Mouse (Mus musculus): Measurements from ENCODE around the gene Nav2. TPM values are rescaled to one million over a fixed set of nuclear protein-coding genes. Genes with fewer than 3 reads are reported as not detected.

Gene Nav2
- polyA plus RNA-seq, 1 experiment from 2014 or later, result 34.2 TPM

DNA sequence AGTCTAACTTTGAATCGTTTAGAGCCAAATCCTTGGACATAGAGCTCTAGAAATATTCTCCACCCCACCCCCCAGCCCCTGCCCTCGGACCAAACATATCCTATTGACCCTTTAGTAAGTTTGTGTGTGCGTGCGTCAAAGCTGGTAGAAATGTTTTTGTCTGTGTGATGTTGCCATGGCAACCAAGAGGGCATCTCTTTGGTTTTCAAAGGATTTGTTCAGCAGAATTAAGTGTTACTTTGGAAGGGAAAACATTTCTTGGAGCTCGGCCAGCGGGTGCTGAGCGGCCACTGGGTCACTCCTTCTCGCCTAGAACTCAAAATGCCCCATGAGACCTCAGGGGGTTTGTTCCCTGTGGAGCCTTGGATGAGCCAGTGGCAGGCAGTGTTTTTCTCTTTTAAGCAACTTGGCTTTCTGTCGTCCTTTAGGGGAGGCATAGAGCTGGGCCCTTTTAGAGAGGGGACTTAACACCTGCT is 467.0 kb downstream of the Nav2 start:
- WGBS, result 37% methylated on average over 9 of the region's 9 CpGs
- no peak overlapping the region for H3K4me2 ChIP-seq (ENCODE audit: low read depth, low read length)

GRCm38 (mm10) chr7:49378608-49379007 is 470.1 kb downstream of the Nav2 start:
- no peak for ATAC-seq (replicated peaks; ENCODE audit: extremely low read depth, insufficient read depth, low FRiP score)

More for the DNA sequence above, 467.0 kb downstream of the Nav2 start:
- Histone ChIP-seq H3K9me3 (replicated peaks; ENCODE audit: control insufficient read depth, low read length) (no peaks in the 10 kb centered on the region), H3K9ac (ENCODE audit: low read length) (no peak overlapping the region), H3K27ac (ENCODE audit: low read length) (no peak overlapping the region), H3K27me3 (ENCODE audit: control insufficient read depth, insufficient read depth, low read length) (no peaks in the 10 kb centered on the region), H3K4me3 (ENCODE audit: low read length) (no peak overlapping the region), H3K36me3 (ENCODE audit: control insufficient read depth, insufficient read depth) (no peaks in the 10 kb centered on the region), H3K4me1 (ENCODE audit: control insufficient read depth, insufficient read depth, low read length) (peaks cover 27% of the 10 kb centered on the region)
- ATAC-seq (replicated peaks; ENCODE audit: extremely low read depth, insufficient read depth, low FRiP score), result no peak

DNA sequence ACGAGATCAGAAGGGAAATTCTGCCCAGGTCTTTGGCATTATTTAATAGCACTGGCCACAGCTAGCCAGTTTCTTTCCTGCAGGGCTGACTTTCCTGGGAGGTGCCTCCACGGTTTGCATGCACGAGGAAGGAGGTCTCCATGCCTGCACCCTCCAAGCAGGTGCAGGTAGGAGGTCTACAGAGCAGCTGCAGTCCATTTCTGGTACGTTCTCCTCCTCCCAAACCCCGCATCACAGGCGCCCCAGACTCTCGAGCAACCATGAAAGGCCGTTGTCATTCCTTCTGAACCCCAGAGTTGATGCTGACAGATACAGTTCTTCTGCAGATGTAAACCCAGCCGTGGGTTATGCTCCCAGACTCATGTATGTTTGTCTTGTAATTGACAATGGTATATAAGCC is 472.4 kb downstream of the Nav2 start:
- H3K9me3 ChIP-seq (replicated peaks; ENCODE audit: control insufficient read depth, low read length), result no peaks in the 10 kb centered on the region
- no peaks in the 10 kb centered on the region for H3K27me3 ChIP-seq (ENCODE audit: control insufficient read depth, insufficient read depth, low read length)
- H3K27ac ChIP-seq (ENCODE audit: low read length), result no peak overlapping the region
- 82% methylated on average over 9 of the region's 9 CpGs for WGBS
- peaks cover 6% of the 10 kb centered on the region for H3K4me1 ChIP-seq (ENCODE audit: control insufficient read depth, insufficient read depth, low read length)
- H3K4me2 ChIP-seq (ENCODE audit: low read depth, low read length), result no peak overlapping the region
- no peak overlapping the region for H3K9ac ChIP-seq (ENCODE audit: low read length)
- H3K36me3 ChIP-seq (ENCODE audit: control insufficient read depth, insufficient read depth), result no peaks in the 10 kb centered on the region
- no peak for ATAC-seq (replicated peaks; ENCODE audit: extremely low read depth, insufficient read depth, low FRiP score)
- no peak overlapping the region for H3K4me3 ChIP-seq (ENCODE audit: low read length)

More at GRCm38 (mm10) chr7:49378608-49379007, 470.1 kb downstream of the Nav2 start:
- no peaks in the 10 kb centered on the region for H3K9me3 ChIP-seq (replicated peaks; ENCODE audit: control insufficient read depth, low read length)
- no peak overlapping the region for H3K4me3 ChIP-seq (ENCODE audit: low read length)
- no peaks in the 10 kb centered on the region for H3K27me3 ChIP-seq (ENCODE audit: control insufficient read depth, insufficient read depth, low read length)
- no peaks in the 10 kb centered on the region for H3K36me3 ChIP-seq (ENCODE audit: control insufficient read depth, insufficient read depth)
- no peak overlapping the region for H3K9ac ChIP-seq (ENCODE audit: low read length)
- H3K4me1 ChIP-seq (ENCODE audit: control insufficient read depth, insufficient read depth, low read length), result peaks cover 20% of the 10 kb centered on the region
- 43% methylated on average over 5 of the region's 5 CpGs for WGBS
- no peak overlapping the region for H3K4me2 ChIP-seq (ENCODE audit: low read depth, low read length)
- H3K27ac ChIP-seq (ENCODE audit: low read length), result no peak overlapping the region; the same call in 1 of the 2 replicates

DNA sequence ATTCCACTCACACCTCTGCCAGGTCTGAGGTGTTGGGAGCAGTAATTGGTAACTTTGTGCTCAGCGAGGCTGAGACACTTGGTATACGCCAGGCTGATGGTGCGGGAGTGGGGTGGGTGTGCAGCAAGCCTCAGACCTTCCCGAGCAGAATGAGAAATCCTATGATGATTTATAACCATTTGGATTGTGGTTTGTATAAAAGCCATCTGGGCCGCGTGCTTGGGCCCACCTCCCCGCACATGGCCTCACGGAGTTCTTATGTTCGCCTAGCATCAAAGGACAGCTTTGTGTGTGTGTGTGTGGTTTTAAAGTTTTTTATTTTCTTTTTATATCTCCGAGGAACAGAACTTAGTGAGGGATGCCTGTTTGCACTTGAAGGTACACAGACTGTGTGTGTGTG is 474.4 kb downstream of the Nav2 start:
- H3K27ac ChIP-seq (ENCODE audit: low read length), result no peak overlapping the region
- H3K27me3 ChIP-seq (ENCODE audit: control insufficient read depth, insufficient read depth, low read length), result no peaks in the 10 kb centered on the region
- H3K4me3 ChIP-seq (ENCODE audit: low read length), result no peak overlapping the region
- no peaks in the 10 kb centered on the region for H3K9me3 ChIP-seq (replicated peaks; ENCODE audit: control insufficient read depth, low read length)
- peaks cover 8% of the 10 kb centered on the region for H3K4me1 ChIP-seq (ENCODE audit: control insufficient read depth, insufficient read depth, low read length)
- no peak for ATAC-seq (replicated peaks; ENCODE audit: extremely low read depth, insufficient read depth, low FRiP score)
- no peaks in the 10 kb centered on the region for H3K36me3 ChIP-seq (ENCODE audit: control insufficient read depth, insufficient read depth)
- no peak overlapping the region for H3K9ac ChIP-seq (ENCODE audit: low read length)
- no peak overlapping the region for H3K4me2 ChIP-seq (ENCODE audit: low read depth, low read length)
- 74% methylated on average over 10 of the region's 10 CpGs for whole genome bisulfite sequencing

- 51% methylated on average over 2 of the region's 2 CpGs for WGBS
Measured at GRCm38 (mm10) chr7:49388137-49388536, 479.6 kb downstream of the Nav2 start.

DNA sequence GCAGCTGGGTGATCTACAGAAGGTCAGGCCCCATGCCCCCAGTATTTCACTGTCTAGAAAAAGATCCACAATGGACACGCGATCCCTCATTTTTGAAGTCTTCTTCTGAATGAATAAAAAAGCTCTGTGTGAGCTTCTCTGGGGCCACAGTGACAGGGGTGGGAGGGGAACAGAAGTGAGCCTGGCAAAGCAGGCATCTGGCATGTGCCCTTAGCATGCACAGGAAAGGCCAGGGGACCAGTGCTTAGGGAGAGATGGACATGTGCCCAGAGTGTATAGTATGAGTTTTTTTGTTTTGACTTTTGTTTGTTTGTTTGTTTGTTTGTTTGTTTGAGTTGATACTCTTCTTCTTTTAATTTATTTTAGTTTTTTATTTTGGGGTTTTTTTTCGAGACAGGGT is 481.8 kb downstream of the Nav2 start:
- Histone ChIP-seq H3K9ac (ENCODE audit: low read length) (no peak overlapping the region), H3K4me2 (ENCODE audit: low read depth, low read length) (no peak overlapping the region), H3K36me3 (ENCODE audit: control insufficient read depth, insufficient read depth) (no peaks in the 10 kb centered on the region), H3K9me3 (replicated peaks; ENCODE audit: control insufficient read depth, low read length) (no peaks in the 10 kb centered on the region), H3K4me1 (ENCODE audit: control insufficient read depth, insufficient read depth, low read length) (peaks cover 11% of the 10 kb centered on the region), H3K27me3 (ENCODE audit: control insufficient read depth, insufficient read depth, low read length) (no peaks in the 10 kb centered on the region), H3K4me3 (ENCODE audit: low read length) (no peak overlapping the region), H3K27ac (ENCODE audit: low read length) (no peak overlapping the region)
- 78% methylated on average over 3 of the region's 3 CpGs for WGBS
- ATAC-seq (replicated peaks; ENCODE audit: extremely low read depth, insufficient read depth, low FRiP score), result no peak

More at GRCm38 (mm10) chr7:49388137-49388536, 479.6 kb downstream of the Nav2 start:
- Histone ChIP-seq H3K4me1 (ENCODE audit: control insufficient read depth, insufficient read depth, low read length) (peaks cover 10% of the 10 kb centered on the region), H3K36me3 (ENCODE audit: control insufficient read depth, insufficient read depth) (no peaks in the 10 kb centered on the region), H3K27me3 (ENCODE audit: control insufficient read depth, insufficient read depth, low read length) (no peaks in the 10 kb centered on the region), H3K27ac (ENCODE audit: low read length) (no peak overlapping the region), H3K9ac (ENCODE audit: low read length) (no peak overlapping the region), H3K9me3 (replicated peaks; ENCODE audit: control insufficient read depth, low read length) (no peaks in the 10 kb centered on the region), H3K4me2 (ENCODE audit: low read depth, low read length) (no peak overlapping the region), H3K4me3 (ENCODE audit: low read length) (no peak overlapping the region)
- ATAC-seq (replicated peaks; ENCODE audit: extremely low read depth, insufficient read depth, low FRiP score), result no peak

GRCm38 (mm10) chr7:49390829-49391228 is 482.3 kb downstream of the Nav2 start:
- Histone ChIP-seq H3K4me2 (ENCODE audit: low read depth, low read length) (no peak overlapping the region), H3K9ac (ENCODE audit: low read length) (no peak overlapping the region), H3K4me1 (ENCODE audit: control insufficient read depth, insufficient read depth, low read length) (peaks cover 11% of the 10 kb centered on the region), H3K27me3 (ENCODE audit: control insufficient read depth, insufficient read depth, low read length) (no peaks in the 10 kb centered on the region), H3K27ac (ENCODE audit: low read length) (no peak overlapping the region), H3K36me3 (ENCODE audit: control insufficient read depth, insufficient read depth) (no peaks in the 10 kb centered on the region), H3K4me3 (ENCODE audit: low read length) (no peak overlapping the region), H3K9me3 (replicated peaks; ENCODE audit: control insufficient read depth, low read length) (no peaks in the 10 kb centered on the region)
- 61% methylated on average over 9 of the region's 9 CpGs for WGBS
- no peak for ATAC-seq (replicated peaks; ENCODE audit: extremely low read depth, insufficient read depth, low FRiP score)

GRCm38 (mm10) chr7:49392180-49392579 is 483.7 kb downstream of the Nav2 start:
- H3K9me3 ChIP-seq (replicated peaks; ENCODE audit: control insufficient read depth, low read length), result no peaks in the 10 kb centered on the region
- no peak for ATAC-seq (replicated peaks; ENCODE audit: extremely low read depth, insufficient read depth, low FRiP score)
- no peaks in the 10 kb centered on the region for H3K27me3 ChIP-seq (ENCODE audit: control insufficient read depth, insufficient read depth, low read length)
- H3K4me1 ChIP-seq (ENCODE audit: control insufficient read depth, insufficient read depth, low read length), result peaks cover 12% of the 10 kb centered on the region; the same call in 1 of the 2 replicates
- WGBS, result 79% methylated on average over 3 of the region's 3 CpGs
- no peak overlapping the region for H3K9ac ChIP-seq (ENCODE audit: low read length)
- H3K4me2 ChIP-seq (ENCODE audit: low read depth, low read length), result no peak overlapping the region
- H3K4me3 ChIP-seq (ENCODE audit: low read length), result no peak overlapping the region
- no peak overlapping the region for H3K27ac ChIP-seq (ENCODE audit: low read length)
- H3K36me3 ChIP-seq (ENCODE audit: control insufficient read depth, insufficient read depth), result no peaks in the 10 kb centered on the region

- Histone ChIP-seq H3K4me3 (ENCODE audit: low read length) (no peak overlapping the region), H3K27me3 (ENCODE audit: control insufficient read depth, insufficient read depth, low read length) (no peaks in the 10 kb centered on the region), H3K36me3 (ENCODE audit: control insufficient read depth, insufficient read depth) (no peaks in the 10 kb centered on the region), H3K9me3 (replicated peaks; ENCODE audit: control insufficient read depth, low read length) (no peaks in the 10 kb centered on the region), H3K9ac (ENCODE audit: low read length) (no peak overlapping the region), H3K27ac (ENCODE audit: low read length) (no peak overlapping the region), H3K4me2 (ENCODE audit: low read depth, low read length) (no peak overlapping the region), H3K4me1 (ENCODE audit: control insufficient read depth, insufficient read depth, low read length) (peaks cover 18% of the 10 kb centered on the region)
- no peak for ATAC-seq (replicated peaks; ENCODE audit: extremely low read depth, insufficient read depth, low FRiP score)
- 52% methylated on average over 3 of the region's 3 CpGs for WGBS
Measured at GRCm38 (mm10) chr7:49392834-49393233, 484.3 kb downstream of the Nav2 start.

All from heart, embryonic 16.5 days (tissue).